Mouse (Mus musculus): ENCODE results near the gene Ces1e. TPM values are rescaled to one million over a fixed set of nuclear protein-coding genes. Genes with fewer than 3 reads are reported as not detected.

Ces1e gene
- polyA plus RNA-seq, 1 experiment from 2014 or later: 2.7 TPM

GRCm38 (mm10) chr8:93163363-93163762, 66.1 kb downstream of the Ces1e start:
- TF ChIP-seq EP300 (IDR thresholded peaks at IDR 0.05) (no peak), CTCF (IDR thresholded peaks at IDR 0.05) (no peak)
- H3K9ac ChIP-seq (replicated peaks; ENCODE audit: low read depth): no peak overlapping the region
- DNase-seq (ENCODE audit: low spot score) (no peak), ATAC-seq (no peak)
- H3K9me3 ChIP-seq (ENCODE audit: low read length): no peaks in the 10 kb centered on the region
- no peak overlapping the region for H3K4me2 ChIP-seq (replicated peaks; ENCODE audit: low read depth, low read length)
- H3K4me3 ChIP-seq (ENCODE audit: low read depth, low read length): no peak overlapping the region
- no peaks in the 10 kb centered on the region for H3K27me3 ChIP-seq (replicated peaks; ENCODE audit: insufficient read depth, low read length)
- 91% methylated on average over 1 of the region's 1 CpGs for WGBS
- no peaks in the 10 kb centered on the region for H3K4me1 ChIP-seq (ENCODE audit: insufficient read depth, low read depth, low read length)
- H3K27ac ChIP-seq (ENCODE audit: low read length): no peak overlapping the region
- no peaks in the 10 kb centered on the region for H3K36me3 ChIP-seq (ENCODE audit: insufficient read depth, low read length)

- ATAC-seq (no peak), DNase-seq (ENCODE audit: low spot score) (no peak)
- Histone ChIP-seq H3K4me1 (ENCODE audit: insufficient read depth, low read depth, low read length) (no peaks in the 10 kb centered on the region), H3K9ac (replicated peaks; ENCODE audit: low read depth) (no peak overlapping the region), H3K36me3 (ENCODE audit: insufficient read depth, low read length) (no peaks in the 10 kb centered on the region), H3K4me2 (replicated peaks; ENCODE audit: low read depth, low read length) (no peak overlapping the region), H3K27ac (ENCODE audit: low read length) (no peak overlapping the region), H3K9me3 (ENCODE audit: low read length) (no peaks in the 10 kb centered on the region), H3K4me3 (ENCODE audit: low read depth, low read length) (no peak overlapping the region), H3K27me3 (replicated peaks; ENCODE audit: insufficient read depth, low read length) (no peaks in the 10 kb centered on the region)
- TF ChIP-seq CTCF (IDR thresholded peaks at IDR 0.05) (no peak), EP300 (IDR thresholded peaks at IDR 0.05) (no peak)
- WGBS: 89% methylated on average over 1 of the region's 1 CpGs
Observed at GRCm38 (mm10) chr8:93151401-93151800, 78.0 kb downstream of the Ces1e start.

Other genes with a start within 250 kb of the Ces1e start
- gene Ces1a, start 181.4 kb downstream of the Ces1e start, polyA plus RNA-seq (2015; fragmentation: Nextera tagmentation; extraction: Ambion mirVana): not detected in 2 replicates
- gene Ces1b, start 149.6 kb downstream of the Ces1e start, polyA plus RNA-seq (2015; fragmentation: Nextera tagmentation; extraction: Ambion mirVana): 0.37 and 0.61 TPM in 2 replicates
- gene Ces1c, start 98.3 kb downstream of the Ces1e start, polyA plus RNA-seq (2015; fragmentation: Nextera tagmentation; extraction: Ambion mirVana): 0.08 and 0.24 TPM in 2 replicates
- gene Ces1d, start 31.8 kb downstream of the Ces1e start, polyA plus RNA-seq (2015; fragmentation: Nextera tagmentation; extraction: Ambion mirVana): 408 and 424 TPM in 2 replicates
- gene Ces1f, start 50.1 kb upstream of the Ces1e start, polyA plus RNA-seq (2015; fragmentation: Nextera tagmentation; extraction: Ambion mirVana): 1.1 and 1.3 TPM in 2 replicates
- 0.10 TPM in 1 of 2 replicates, not detected in the other for gene Ces1g, start 107.7 kb upstream of the Ces1e start, polyA plus RNA-seq (2015; fragmentation: Nextera tagmentation; extraction: Ambion mirVana)
- gene Ces1h, start 150.1 kb upstream of the Ces1e start, polyA plus RNA-seq (2015; fragmentation: Nextera tagmentation; extraction: Ambion mirVana): not detected in 2 replicates